Mouse (Mus musculus): ENCODE results near the gene Sort1. TPM values are rescaled to one million over a fixed set of nuclear protein-coding genes. Genes with fewer than 3 reads are reported as not detected.

Sort1 gene
- polyA plus RNA-seq, 1 experiment from 2014 or later, result 12.1 TPM

GRCm38 (mm10) chr3:108285078-108285711 is 1.3 kb downstream of the Sort1 start:
- Histone ChIP-seq H3K4me2 (peak overlapping the region; percentile 88), H3K36me3 (peaks cover 3% of the 10 kb centered on the region)

DNA sequence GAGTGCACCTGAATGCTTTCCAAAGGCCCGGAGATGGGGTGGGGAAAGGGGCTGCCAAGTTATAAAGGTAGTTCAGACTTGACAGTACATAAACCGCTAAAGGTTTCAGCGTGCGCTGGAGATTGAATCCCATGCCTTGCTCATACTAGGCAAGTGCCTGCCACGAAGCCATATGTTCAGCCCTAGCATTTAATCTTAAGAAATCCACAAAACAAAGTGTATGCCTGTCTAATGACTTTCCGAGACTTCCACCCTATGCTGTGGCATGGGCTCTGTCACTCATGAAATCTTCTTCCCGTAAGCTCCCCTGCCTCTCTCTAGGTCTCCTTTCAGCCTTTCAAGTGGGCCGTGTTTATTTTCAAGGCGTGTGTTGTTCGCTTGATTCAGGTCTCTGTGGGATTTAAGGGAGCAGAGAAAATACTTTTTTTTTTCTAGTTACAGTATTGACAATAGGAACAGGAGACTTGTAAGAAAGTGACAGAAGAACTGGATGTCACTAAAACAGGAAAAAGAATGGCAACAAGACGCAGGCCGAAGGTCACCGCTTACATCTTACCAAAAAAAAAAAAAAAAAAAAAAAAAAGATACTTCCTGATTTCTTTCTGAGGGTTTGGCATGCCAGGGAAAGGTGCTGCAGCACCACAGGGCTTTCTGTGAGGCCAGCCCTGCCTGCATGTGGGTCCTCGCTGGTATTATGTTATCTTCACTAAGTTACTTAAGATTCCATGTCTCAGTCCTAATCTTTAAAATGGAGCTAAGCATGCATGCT is 3.0 kb downstream of the Sort1 start:
- no peaks in the 10 kb centered on the region for H3K36me3 ChIP-seq
- no peak overlapping the region for H3K27ac ChIP-seq
- no peaks in the 10 kb centered on the region for H3K9me3 ChIP-seq (replicated peaks)
- no peaks in the 10 kb centered on the region for H3K27me3 ChIP-seq
- H3K4me1 ChIP-seq, result peaks cover 73% of the 10 kb centered on the region
- peak overlapping the region; percentile 34; the same call in 1 of the 2 replicates for H3K4me2 ChIP-seq
- H3K4me3 ChIP-seq (replicated peaks), result no peak overlapping the region
- WGBS, result 67% methylated on average over 14 of the region's 14 CpGs
- ATAC-seq (replicated peaks; ENCODE audit: low FRiP score), result no peak
- H3K9ac ChIP-seq, result no peak overlapping the region

More at GRCm38 (mm10) chr3:108285078-108285711, 1.3 kb downstream of the Sort1 start:
- no peak for ATAC-seq (replicated peaks; ENCODE audit: low FRiP score)
- Histone ChIP-seq H3K4me1 (peaks cover 62% of the 10 kb centered on the region), H3K27me3 (no peaks in the 10 kb centered on the region), H3K9ac (no peak overlapping the region), H3K9me3 (replicated peaks) (no peaks in the 10 kb centered on the region), H3K27ac (no peak overlapping the region), H3K4me3 (replicated peaks) (peak overlapping the region; percentile 88)
- WGBS, result 53% methylated on average over 4 of the region's 4 CpGs

GRCm38 (mm10) chr3:108287811-108288805 is 4.2 kb downstream of the Sort1 start:
- H3K9ac ChIP-seq, result no peak overlapping the region
- H3K27me3 ChIP-seq, result no peaks in the 10 kb centered on the region
- H3K36me3 ChIP-seq, result no peaks in the 10 kb centered on the region
- ATAC-seq (replicated peaks; ENCODE audit: low FRiP score), result no peak
- H3K4me2 ChIP-seq, result peak overlapping the region; percentile 34
- no peaks in the 10 kb centered on the region for H3K9me3 ChIP-seq (replicated peaks)
- no peak overlapping the region for H3K4me3 ChIP-seq (replicated peaks)
- 19% methylated on average over 17 of the region's 17 CpGs for WGBS
- H3K27ac ChIP-seq, result peak overlapping the region; percentile 86
- peaks cover 66% of the 10 kb centered on the region for H3K4me1 ChIP-seq

DNA sequence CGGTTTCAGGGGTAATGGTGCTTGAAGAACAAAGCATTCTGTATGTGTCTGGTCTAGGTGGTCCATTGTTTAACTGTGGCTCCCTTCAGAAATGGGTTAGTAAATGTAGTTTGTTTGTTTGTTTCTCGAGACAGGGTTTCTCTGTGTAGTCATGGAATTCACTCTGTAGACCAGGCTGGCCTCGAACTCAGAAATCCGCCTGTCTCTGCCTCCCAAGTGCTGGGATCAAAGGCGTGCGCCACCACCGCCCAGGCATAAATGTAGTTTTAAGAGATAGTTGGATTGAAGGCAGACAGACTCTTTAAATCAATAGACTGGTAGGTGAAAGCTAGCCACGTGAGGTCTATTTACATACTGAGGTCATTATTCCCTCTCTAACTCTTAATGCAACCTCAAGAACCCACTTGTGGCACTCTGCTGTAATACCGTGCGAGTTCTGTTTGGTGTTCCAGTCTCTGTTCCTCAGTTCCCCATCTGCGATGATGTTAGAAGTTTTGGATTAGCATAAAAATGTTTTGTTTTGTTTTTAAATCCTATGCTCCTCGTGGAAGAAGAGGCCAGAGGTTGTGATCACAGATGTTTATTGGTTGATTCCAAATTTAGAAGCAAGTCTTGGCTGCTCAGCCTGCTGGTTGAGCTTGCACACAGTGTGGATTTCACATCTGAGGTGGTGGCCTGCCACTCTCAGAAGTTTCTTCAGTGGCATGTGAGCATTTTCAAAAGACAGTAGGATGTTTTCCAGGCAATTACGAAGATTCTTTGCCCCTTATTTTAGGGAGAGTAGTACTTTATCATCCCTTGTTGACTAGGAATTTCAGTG is 5.6 kb downstream of the Sort1 start:
- H3K4me2 ChIP-seq, result no peak overlapping the region

GRCm38 (mm10) chr3:108291036-108291799 is 7.3 kb downstream of the Sort1 start:
- no peak for ATAC-seq (replicated peaks; ENCODE audit: low FRiP score)
- no peak overlapping the region for H3K4me2 ChIP-seq
- no peak overlapping the region for H3K27ac ChIP-seq
- WGBS, result 68% methylated on average over 17 of the region's 17 CpGs
- H3K36me3 ChIP-seq, result no peaks in the 10 kb centered on the region
- H3K27me3 ChIP-seq, result no peaks in the 10 kb centered on the region
- no peaks in the 10 kb centered on the region for H3K9me3 ChIP-seq (replicated peaks)
- H3K4me3 ChIP-seq (replicated peaks), result no peak overlapping the region
- H3K4me1 ChIP-seq, result peaks cover 71% of the 10 kb centered on the region
- no peak overlapping the region for H3K9ac ChIP-seq

More for the DNA sequence above, 5.6 kb downstream of the Sort1 start:
- H3K27me3 ChIP-seq, result no peaks in the 10 kb centered on the region
- H3K27ac ChIP-seq, result peak overlapping the region; percentile 86
- WGBS, result 70% methylated on average over 13 of the region's 13 CpGs
- H3K9ac ChIP-seq, result no peak overlapping the region
- H3K9me3 ChIP-seq (replicated peaks), result no peaks in the 10 kb centered on the region
- no peak overlapping the region for H3K4me3 ChIP-seq (replicated peaks)
- no peaks in the 10 kb centered on the region for H3K36me3 ChIP-seq
- H3K4me1 ChIP-seq, result peaks cover 66% of the 10 kb centered on the region
- no peak for ATAC-seq (replicated peaks; ENCODE audit: low FRiP score)

- Histone ChIP-seq H3K4me1 (peaks cover 57% of the 10 kb centered on the region), H3K4me3 (replicated peaks) (no peak overlapping the region), H3K9ac (no peak overlapping the region), H3K36me3 (no peaks in the 10 kb centered on the region), H3K27ac (no peak overlapping the region), H3K4me2 (no peak overlapping the region), H3K27me3 (no peaks in the 10 kb centered on the region), H3K9me3 (replicated peaks) (no peaks in the 10 kb centered on the region)
- no peak for ATAC-seq (replicated peaks; ENCODE audit: low FRiP score)
- 41% methylated on average over 2 of the region's 2 CpGs for WGBS
Observed at GRCm38 (mm10) chr3:108294398-108294797, 10.5 kb downstream of the Sort1 start.

- Histone ChIP-seq H3K4me1 (peaks cover 47% of the 10 kb centered on the region), H3K4me3 (replicated peaks) (0 out of 2 replicates have a peak overlapping the region, but pooled peaks have one; percentile 1), H3K9me3 (replicated peaks) (no peaks in the 10 kb centered on the region), H3K9ac (no peak overlapping the region), H3K36me3 (no peaks in the 10 kb centered on the region), H3K27me3 (no peaks in the 10 kb centered on the region), H3K4me2 (peak overlapping the region; percentile 44), H3K27ac (peak overlapping the region; percentile 75)
- no peak for ATAC-seq (replicated peaks; ENCODE audit: low FRiP score)
- 46% methylated on average over 14 of the region's 14 CpGs for WGBS
Observed at GRCm38 (mm10) chr3:108295379-108296219, 11.7 kb downstream of the Sort1 start.

DNA sequence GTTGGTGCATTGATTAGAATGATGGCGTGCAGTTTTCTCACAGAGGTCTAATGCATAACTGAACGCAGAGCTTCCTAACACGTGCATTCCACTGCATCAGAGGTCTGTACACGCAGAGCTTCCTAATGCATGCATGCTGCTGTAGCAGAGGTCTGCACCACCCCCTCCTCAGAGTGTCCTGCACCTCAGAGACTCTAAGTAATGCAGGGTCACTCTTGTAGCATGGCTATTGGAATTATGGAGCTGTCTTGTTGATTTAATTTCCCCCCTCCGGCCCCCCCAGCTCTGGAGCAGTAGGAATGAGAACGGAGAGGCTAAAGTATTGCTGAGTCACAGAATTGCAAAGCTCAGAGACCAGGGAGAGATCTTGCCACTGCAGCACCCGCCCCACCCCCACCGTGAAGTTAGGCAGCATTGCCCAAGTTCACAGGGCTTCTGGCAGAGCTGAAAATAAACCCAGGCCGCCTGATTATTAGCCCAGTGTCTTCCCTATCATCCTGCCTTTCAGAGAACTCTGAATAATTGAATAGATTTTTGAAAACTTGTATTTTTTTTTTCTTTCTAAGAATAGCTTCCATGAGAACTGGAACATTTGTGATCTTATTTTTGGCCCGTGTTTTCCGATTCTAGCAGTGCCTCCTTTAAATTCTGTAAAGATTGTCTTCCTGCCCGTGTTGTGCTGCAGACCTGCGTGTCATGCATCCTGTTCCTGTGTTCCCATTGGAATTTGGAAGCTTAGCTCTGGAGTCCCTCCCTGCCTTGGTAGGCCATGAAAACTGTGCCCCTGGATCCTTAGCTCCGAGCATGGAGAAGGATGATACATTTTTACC is 12.6 kb downstream of the Sort1 start:
- Histone ChIP-seq H3K27ac (peak overlapping the region; percentile 75), H3K9me3 (replicated peaks) (no peaks in the 10 kb centered on the region), H3K4me1 (peaks cover 41% of the 10 kb centered on the region), H3K27me3 (no peaks in the 10 kb centered on the region), H3K36me3 (no peaks in the 10 kb centered on the region), H3K4me3 (replicated peaks) (0 out of 2 replicates have a peak overlapping the region, but pooled peaks have one; percentile 1), H3K9ac (no peak overlapping the region), H3K4me2 (peak overlapping the region; percentile 44)
- ATAC-seq (replicated peaks; ENCODE audit: low FRiP score), result peak; percentile 71
- 16% methylated on average over 14 of the region's 14 CpGs for WGBS

GRCm38 (mm10) chr3:108297050-108297419 is 13.2 kb downstream of the Sort1 start:
- Histone ChIP-seq H3K4me2 (no peak overlapping the region), H3K4me3 (replicated peaks) (no peak overlapping the region), H3K27me3 (no peaks in the 10 kb centered on the region), H3K9ac (no peak overlapping the region), H3K4me1 (peaks cover 40% of the 10 kb centered on the region), H3K27ac (peak overlapping the region; percentile 28), H3K9me3 (replicated peaks) (no peaks in the 10 kb centered on the region), H3K36me3 (no peaks in the 10 kb centered on the region)
- ATAC-seq (replicated peaks; ENCODE audit: low FRiP score), result peak; percentile 50
- WGBS, result 72% methylated on average over 7 of the region's 7 CpGs
